Mouse (Mus musculus) spleen, adult 2 months (tissue): ENCODE data around the gene Mms19.

Experiments used
- CTCF ChIP-seq: fragments of 200-500 bp; IDR thresholded peaks from 2 replicates; pipeline ENCODE4 v1.5.1; 2011; ENCODE audit warnings: mild to moderate bottlenecking, inconsistent platforms; ENCODE audit not compliant: insufficient read depth, insufficient read length, insufficient replicate concordance; ENCODE audit errors: extremely low read depth
- POLR2A ChIP-seq: fragments of 200-500 bp; IDR thresholded peaks from 2 replicates; pipeline ENCODE4 v1.6.1; 2011; ENCODE audit warnings: low read depth, low read length, inconsistent platforms

GRCm38 (mm10) chr19:41999688-42000283, 18.8 kb upstream of the Mms19 start:
- TF ChIP-seq CTCF (no peak), POLR2A (no peak)
